Mouse (Mus musculus) lung, adult 2 months (tissue): ENCODE data around the gene Fam180a. TPM values are rescaled to one million over a fixed set of nuclear protein-coding genes. Genes with fewer than 3 reads are reported as not detected.

Source experiments
- DNase-seq: peaks from one replicate; pipeline ENCODE4 v3.0.0; 2022
- H3K4me1 ChIP-seq: fragments of 200-500 bp; 2 replicates; pipeline ENCODE4 v1.6.1; 2011; ENCODE audit warnings: low read length; ENCODE audit not compliant: control insufficient read depth, insufficient read depth
- H3K4me3 ChIP-seq: fragments of 200-500 bp; replicated peaks from 2 replicates; pipeline ENCODE3; 2011; ENCODE audit warnings: low read depth, mild to moderate bottlenecking, control low read depth, low read length; ENCODE audit errors: extremely low read depth
- CTCF ChIP-seq: fragments of 200-500 bp; IDR thresholded peaks from 2 replicates; pipeline ENCODE4 v1.5.1; 2011; ENCODE audit warnings: mild to moderate bottlenecking, low read length, control low read depth; ENCODE audit not compliant: insufficient read depth
- POLR2A ChIP-seq: fragments of 200-500 bp; IDR thresholded peaks from 2 replicates; pipeline ENCODE4 v1.6.1; 2011; ENCODE audit warnings: low read depth, mild to moderate bottlenecking, control low read depth, low read length, borderline replicate concordance; ENCODE audit errors: extremely low read depth
- WGBS: fragments of 180-500 bp; shearing (Covaris S2); methylation state at CpG from one replicate; pipeline ENCODE4 v1.1.7; 2018; 5-methylcytosine and 5-hydroxymethylcytosine counted together
- polyA plus RNA-seq: library from polyadenylated mRNA; depleted of rRNA; stranded (reverse); fragments of >200 nt; gene quantifications from 2 replicates; pipeline ENCODE4 v1.2.3, GENCODE M21; 2012

Gene Fam180a
- polyA plus RNA-seq, 1 experiment, result 1.5 TPM

DNA sequence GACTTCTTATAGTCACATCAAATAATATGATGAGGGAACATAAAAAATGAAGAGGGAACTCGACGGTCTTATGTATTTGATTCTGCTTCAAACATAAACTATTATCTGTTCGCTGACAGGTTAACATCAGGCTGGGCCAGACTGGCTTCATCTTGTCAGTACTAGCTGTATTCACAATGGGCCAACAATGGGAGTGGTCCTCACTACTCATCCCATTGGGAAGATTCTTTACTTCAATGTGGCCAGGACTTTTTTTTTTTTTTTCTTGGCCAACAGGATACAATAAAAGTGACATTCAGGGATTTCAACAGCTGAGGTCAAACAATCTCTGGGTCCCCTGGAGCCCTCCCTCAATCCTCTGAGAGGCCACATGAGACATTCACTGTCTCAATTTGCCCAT, 25.9 kb upstream of the Fam180a start:
- Histone ChIP-seq H3K4me1 (no peaks in the 10 kb centered on the region), H3K4me3 (no peak overlapping the region)
- no peak for DNase-seq
- whole genome bisulfite sequencing, result 91% methylated on average over 3 of the region's 3 CpGs
- no peak for TF ChIP-seq POLR2A

GRCm38 (mm10) chr6:35349784-35350183, 23.8 kb upstream of the Fam180a start:
- no peak for DNase-seq
- H3K4me3 ChIP-seq, result no peak overlapping the region
- WGBS, result 59% methylated on average over 7 of the region's 7 CpGs
- TF ChIP-seq CTCF, result no peak
- TF ChIP-seq POLR2A, result no peak
- no peaks in the 10 kb centered on the region for H3K4me1 ChIP-seq

GRCm38 (mm10) chr6:35338640-35339039, 12.7 kb upstream of the Fam180a start:
- TF ChIP-seq POLR2A (no peak), CTCF (no peak)
- DNase-seq, result no peak
- Histone ChIP-seq H3K4me1 (no peaks in the 10 kb centered on the region), H3K4me3 (no peak overlapping the region)
- WGBS, result 33% methylated on average over 3 of the region's 3 CpGs

GRCm38 (mm10) chr6:35337836-35338235, 11.9 kb upstream of the Fam180a start:
- no peaks in the 10 kb centered on the region for H3K4me1 ChIP-seq
- TF ChIP-seq POLR2A (no peak), CTCF (no peak)
- WGBS, result 51% methylated on average over 8 of the region's 8 CpGs
- no peak for DNase-seq
- H3K4me3 ChIP-seq, result no peak overlapping the region

- Histone ChIP-seq H3K4me1 (no peaks in the 10 kb centered on the region; the same call in 1 of the 2 replicates), H3K4me3 (no peak overlapping the region)
- no peak for TF ChIP-seq POLR2A
- no peak for TF ChIP-seq CTCF
- no peak for DNase-seq
- WGBS, result 42% methylated on average over 5 of the region's 5 CpGs
Observed at GRCm38 (mm10) chr6:35335452-35335851, 9.5 kb upstream of the Fam180a start.

DNA sequence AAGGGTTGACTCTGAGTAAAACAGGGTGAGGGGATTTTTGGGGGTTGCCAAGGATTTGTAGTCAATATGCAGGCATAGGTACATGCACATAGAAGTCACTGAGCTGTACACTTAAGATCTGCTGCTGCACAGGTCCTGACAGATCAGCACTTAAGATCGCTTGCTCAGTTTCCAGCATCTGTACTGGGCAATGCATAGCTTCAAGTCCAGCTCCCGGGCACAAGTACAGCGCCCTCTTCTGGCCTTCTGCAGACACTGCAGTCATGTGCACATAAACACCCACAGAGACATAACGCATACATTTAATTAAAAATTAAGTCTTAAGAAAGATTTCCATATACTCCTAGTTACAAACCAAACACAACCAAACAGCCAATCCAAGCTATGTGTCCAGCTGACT, 8.3 kb upstream of the Fam180a start:
- H3K4me3 ChIP-seq, result no peak overlapping the region
- no peak for TF ChIP-seq CTCF
- no peak for TF ChIP-seq POLR2A
- DNase-seq, result no peak
- no peaks in the 10 kb centered on the region; the same call in 1 of the 2 replicates for H3K4me1 ChIP-seq
- 75% methylated on average over 4 of the region's 4 CpGs for WGBS

GRCm38 (mm10) chr6:35333632-35334031, 7.7 kb upstream of the Fam180a start:
- 50% methylated on average over 3 of the region's 3 CpGs for WGBS
- DNase-seq, result no peak
- Histone ChIP-seq H3K4me3 (no peak overlapping the region), H3K4me1 (no peaks in the 10 kb centered on the region; the same call in 1 of the 2 replicates)
- TF ChIP-seq POLR2A (no peak), CTCF (no peak)

GRCm38 (mm10) chr6:35330834-35331233, 4.9 kb upstream of the Fam180a start:
- TF ChIP-seq POLR2A (no peak), CTCF (no peak)
- no peak overlapping the region for H3K4me3 ChIP-seq
- DNase-seq, result no peak
- 44% methylated on average over 6 of the region's 6 CpGs for WGBS
- no peaks in the 10 kb centered on the region; the same call in 1 of the 2 replicates for H3K4me1 ChIP-seq

DNA sequence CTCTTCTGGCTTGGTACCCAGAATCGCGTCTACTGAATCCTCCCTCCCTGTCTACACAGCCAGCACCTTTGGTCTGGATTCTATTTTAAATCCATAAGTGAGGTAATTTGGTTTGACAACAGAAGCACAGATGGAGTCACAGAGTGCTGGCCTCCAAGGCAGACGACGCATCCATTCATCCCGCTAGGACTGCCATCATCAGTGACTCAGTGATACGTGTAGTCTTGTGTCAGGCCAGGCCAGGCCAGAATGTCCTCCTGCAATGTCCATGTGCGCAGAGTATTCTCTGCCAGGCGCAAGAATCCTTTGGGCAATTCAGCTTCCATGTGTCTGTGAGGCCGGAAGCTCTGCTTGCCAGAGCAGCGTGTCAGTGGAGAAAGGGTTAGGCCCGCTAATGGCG, 4.0 kb upstream of the Fam180a start:
- no peaks in the 10 kb centered on the region; the same call in 1 of the 2 replicates for H3K4me1 ChIP-seq
- DNase-seq, result no peak
- no peak overlapping the region for H3K4me3 ChIP-seq
- TF ChIP-seq CTCF (no peak), POLR2A (no peak)
- WGBS, result 95% methylated on average over 12 of the region's 12 CpGs

DNA sequence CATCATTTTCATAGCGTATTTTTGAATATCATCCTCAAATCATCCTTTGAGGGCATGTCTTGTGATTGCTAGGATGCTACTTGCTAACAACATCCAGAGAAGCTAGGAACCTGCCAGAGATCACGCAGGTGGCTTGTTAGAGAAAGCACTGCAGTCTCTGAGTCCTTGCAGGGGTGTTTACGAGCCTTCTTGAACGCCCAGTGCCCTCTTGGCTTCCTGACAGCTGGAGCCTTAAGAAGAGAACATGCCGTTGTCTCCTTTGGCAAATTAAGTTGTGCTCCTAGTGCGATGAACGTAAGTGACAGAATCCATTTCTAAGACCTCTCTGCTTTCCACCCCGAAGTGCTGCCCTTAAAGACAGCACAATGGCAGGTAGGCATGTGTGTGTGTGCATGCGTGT, 1.6 kb downstream of the Fam180a start:
- DNase-seq, result no peak
- WGBS, result 71% methylated on average over 9 of the region's 9 CpGs
- no peak for TF ChIP-seq CTCF
- no peak for TF ChIP-seq POLR2A
- no peaks in the 10 kb centered on the region for H3K4me1 ChIP-seq
- no peak overlapping the region for H3K4me3 ChIP-seq
